13 mouse cellular contexts compared by ENCODE assay signal in the genomic region with DNA sequence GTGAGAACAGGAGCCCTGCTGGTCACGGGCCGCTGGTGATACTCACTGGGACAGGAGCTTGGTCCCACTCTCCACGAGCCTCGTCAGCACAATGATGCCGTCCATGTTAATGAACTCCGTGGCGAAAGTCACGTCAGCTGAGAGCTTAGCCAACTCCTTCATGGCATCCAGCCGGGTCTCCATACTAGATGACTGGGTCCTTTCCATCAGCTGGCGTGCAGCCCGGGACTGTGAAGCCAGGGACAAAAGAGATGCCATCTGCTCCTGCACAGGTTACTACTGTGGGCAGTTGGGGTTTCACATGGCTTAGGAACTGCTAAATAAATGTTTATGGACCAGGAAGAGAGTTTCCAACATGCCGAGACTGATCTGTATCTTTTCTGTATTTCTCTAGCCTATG. TPM values are rescaled to one million over a fixed set of nuclear protein-coding genes. Genes with fewer than 3 reads are reported as not detected.
DNase-seq lines count a peak whose midpoint lies in the region; ATAC-seq and TF ChIP-seq lines count a peak whose summit lies in the region.
"Had no signal": no experiment of that assay in that cellular context is flagged by ENCODE, and none has a peak within 500 bp of the region (broad histone marks: within the 10 kb centered on the region; RNA-seq: fewer than 3 reads in every experiment).

No protein-coding gene starts in this region.

- H3K4me3 ChIP-seq in layer of hippocampus, adult 2 months = no peak overlapping the region
- H3K4me3 ChIP-seq in forebrain, embryonic 16.5 days (replicated peaks; ENCODE audit: low read length) = no peak overlapping the region
- H3K4me3 ChIP-seq: lung, embryonic 15.5 days had no signal

- H3K9ac ChIP-seq in forebrain, embryonic 16.5 days (replicated peaks; ENCODE audit: low read depth, low read length) = no peak overlapping the region
- H3K9ac ChIP-seq: lung, embryonic 15.5 days had no signal

- no peak for TF ChIP-seq POLR2A in brain, embryonic 14.5 days (IDR thresholded peaks at IDR 0.05; ENCODE audit: borderline replicate concordance, extremely low read depth, insufficient read depth, insufficient read length, poor library complexity, severe bottlenecking)

- H3K27ac ChIP-seq in layer of hippocampus, adult 2 months = peak overlapping the region; percentile 83
- no peak overlapping the region for H3K27ac ChIP-seq in forebrain, embryonic 16.5 days (ENCODE audit: low read length)
- H3K27ac ChIP-seq: lung, embryonic 15.5 days had no signal

- WGBS in forebrain, embryonic 16.5 days = 22% methylated on average over 12 of the region's 12 CpGs

- no peaks in the 10 kb centered on the region for H3K27me3 ChIP-seq in forebrain, embryonic 16.5 days (replicated peaks; ENCODE audit: control insufficient read depth, insufficient read depth, low read length)
- H3K27me3 ChIP-seq: CH12.LX; lung, embryonic 15.5 days had no signal

- peaks cover 5% of the 10 kb centered on the region; the same call in 1 of the 2 replicates for H3K36me3 ChIP-seq in forebrain, embryonic 16.5 days (ENCODE audit: control insufficient read depth, insufficient read depth)

- H3K4me2 ChIP-seq in forebrain, embryonic 16.5 days (ENCODE audit: low read length) = no peak overlapping the region
- H3K4me2 ChIP-seq: lung, embryonic 15.5 days had no signal

- ATAC-seq in forebrain, embryonic 16.5 days = peak; percentile 52
- ATAC-seq in megakaryocyte progenitor cell, adult 5-6 weeks (replicated peaks; ENCODE audit: poor library complexity) = no peak

- DNase-seq in layer of hippocampus, adult 2 months (ENCODE audit: low spot score in 2 of 2) = no peak
- DNase-seq in layer of hippocampus, adult 9-11 months = no peak
- DNase-seq in brain, embryonic 14.5 days (ENCODE audit: low read depth) = peak; percentile 90
- peak; percentile 99 for DNase-seq in cerebellum, adult 8-10 months
- no peak for DNase-seq in B cell, adult 2 months
- no peak for DNase-seq in right cerebral cortex, postnatal 25 days
- DNase-seq: embryo, embryonic 11 days; heart, postnatal 10 days; kidney, adult 18-20 months had no signal

- peaks cover 39% of the 10 kb centered on the region for H3K4me1 ChIP-seq in forebrain, embryonic 16.5 days (replicated peaks; ENCODE audit: control insufficient read depth, insufficient read depth, low read length)

- H3K9me3 ChIP-seq in forebrain, embryonic 16.5 days (ENCODE audit: control insufficient read depth, low read length) = no peaks in the 10 kb centered on the region
- H3K9me3 ChIP-seq: lung, embryonic 15.5 days had no signal

- no peak for TF ChIP-seq CTCF in layer of hippocampus, adult 2 months (conservative IDR thresholded peaks at IDR 0.05)
- no peak for TF ChIP-seq CTCF in brain, embryonic 14.5 days (IDR thresholded peaks at IDR 0.05; ENCODE audit: borderline replicate concordance, extremely low read depth, insufficient read depth, insufficient read length)

RNA-seq across cellular contexts. Expression of gene Elmo2, which starts 14.7 kb away (rescaled TPM):
- 100 to 1,000 TPM; 200 to 202 TPM for total RNA-seq in layer of hippocampus, adult 2 months (2021)
- 114 and 125 TPM in 2 replicates for polyA plus RNA-seq in brain, embryonic 14.5 days (2012; rRNA removed)
- 107 and 115 TPM in 2 replicates for polyA plus RNA-seq in forebrain, embryonic 16.5 days (2015; fragmentation: Nextera tagmentation; extraction: Ambion mirVana)
- total RNA-seq in megakaryocyte progenitor cell, adult 5-6 weeks (2015) = 45.9 and 49.3 TPM in 2 replicates
- total RNA-seq in megakaryocyte progenitor cell, adult 5-6 weeks (2017) = 30.6 and 32.2 TPM in 2 replicates

RNA-seq across cellular contexts. Expression of gene Slc35c2, which starts 23.9 kb away (rescaled TPM):
- total RNA-seq in layer of hippocampus, adult 2 months (2021) = 10 to 100 TPM; 94.6 to 98.4 TPM
- polyA plus RNA-seq in brain, embryonic 14.5 days (2012; rRNA removed) = 62.3 and 78.7 TPM in 2 replicates
- 60.3 and 62.4 TPM in 2 replicates for polyA plus RNA-seq in forebrain, embryonic 16.5 days (2015; fragmentation: Nextera tagmentation; extraction: Ambion mirVana)
- total RNA-seq in megakaryocyte progenitor cell, adult 5-6 weeks (2015) = 45.9 and 57.3 TPM in 2 replicates
- total RNA-seq in megakaryocyte progenitor cell, adult 5-6 weeks (2017) = 64.5 and 76.7 TPM in 2 replicates

RNA-seq across cellular contexts. Expression of gene Zfp663, which starts 57.0 kb away (rescaled TPM):
- total RNA-seq in layer of hippocampus, adult 2 months (2021) = under 1 TPM in 1 of 2 experiments, not detected in 1; 0.20 TPM
- 6.5 and 7.2 TPM in 2 replicates for polyA plus RNA-seq in brain, embryonic 14.5 days (2012; rRNA removed)
- polyA plus RNA-seq in forebrain, embryonic 16.5 days (2015; fragmentation: Nextera tagmentation; extraction: Ambion mirVana) = 6.3 and 6.6 TPM in 2 replicates
- total RNA-seq in megakaryocyte progenitor cell, adult 5-6 weeks (2015) = not detected in 2 replicates
- not detected in 2 replicates for total RNA-seq in megakaryocyte progenitor cell, adult 5-6 weeks (2017)
- total RNA-seq: CH12.LX; heart, postnatal 10 days had no signal

Comparison
In these comparisons a context has a peak if more than half of its experiments do, and no peak if none do; other contexts are left out.
1. DNase-seq: peak in brain, embryonic 14.5 days (single experiment) and cerebellum, adult 8-10 months (single experiment); none in layer of hippocampus, adult 2 months (0 of 2), layer of hippocampus, adult 9-11 months (single experiment), B cell, adult 2 months (0 of 2) and right cerebral cortex, postnatal 25 days (single experiment).